Mouse (Mus musculus): ENCODE results near the gene Park7. TPM values are rescaled to one million over a fixed set of nuclear protein-coding genes. Genes with fewer than 3 reads are reported as not detected.

Gene Park7
- polyA plus RNA-seq, 1 experiment from 2014 or later: 380 TPM

DNA sequence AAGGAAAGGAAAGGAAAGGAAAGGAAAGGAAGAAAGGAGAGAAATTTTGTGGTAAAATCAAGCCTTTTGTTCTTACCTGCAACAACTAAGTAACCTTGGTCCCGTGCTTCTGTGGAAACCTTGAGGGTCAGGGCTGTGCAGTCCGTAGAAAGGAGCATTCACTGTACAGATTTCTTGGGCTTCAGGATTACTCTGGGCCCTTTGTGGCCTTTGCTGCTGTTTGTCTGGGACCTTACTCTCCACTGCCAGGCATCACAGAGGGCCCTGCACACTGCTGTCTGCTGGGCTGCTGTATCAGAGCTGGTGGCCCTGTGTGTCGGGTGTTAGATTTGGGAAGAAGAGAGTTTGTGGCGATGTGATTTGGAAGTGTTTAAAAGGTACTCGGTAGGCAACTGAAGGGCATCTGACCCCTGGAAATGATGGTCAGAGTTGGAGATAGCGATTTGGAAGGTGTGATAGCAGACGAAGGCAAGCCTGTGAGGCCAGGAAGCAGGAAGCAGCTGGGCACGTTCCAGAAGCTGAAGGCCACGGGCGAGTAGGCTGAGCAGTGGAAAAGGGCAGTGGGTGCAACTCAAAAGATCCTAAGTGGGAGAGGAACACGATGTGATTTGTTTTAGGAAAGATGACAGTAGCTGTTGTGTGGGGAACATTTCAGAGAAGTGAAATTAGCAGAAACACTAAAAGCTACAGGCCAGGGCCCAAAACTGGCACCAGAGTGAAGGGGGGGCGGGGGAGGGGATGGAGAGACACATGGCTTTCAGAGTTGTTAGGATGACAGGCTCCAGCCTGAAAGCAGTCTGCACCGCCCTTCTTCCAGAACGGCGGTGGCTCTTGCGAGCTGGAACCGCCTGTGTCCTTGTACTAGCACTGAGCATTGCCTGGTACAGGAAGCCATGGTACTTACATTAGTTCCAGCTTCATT is 44.7 kb downstream of the Park7 start:
- Histone ChIP-seq H3K9me3 (no peaks in the 10 kb centered on the region), H3K27ac (no peak overlapping the region), H3K9ac (0 out of 2 replicates have a peak overlapping the region, but pooled peaks have one; percentile 29), H3K36me3 (peaks cover 31% of the 10 kb centered on the region), H3K4me3 (no peak overlapping the region), H3K27me3 (no peaks in the 10 kb centered on the region), H3K4me1 (replicated peaks) (peaks cover 26% of the 10 kb centered on the region), H3K4me2 (no peak overlapping the region)
- no peak for ATAC-seq (ENCODE audit: low FRiP score)
- WGBS: 77% methylated on average over 17 of the region's 17 CpGs

DNA sequence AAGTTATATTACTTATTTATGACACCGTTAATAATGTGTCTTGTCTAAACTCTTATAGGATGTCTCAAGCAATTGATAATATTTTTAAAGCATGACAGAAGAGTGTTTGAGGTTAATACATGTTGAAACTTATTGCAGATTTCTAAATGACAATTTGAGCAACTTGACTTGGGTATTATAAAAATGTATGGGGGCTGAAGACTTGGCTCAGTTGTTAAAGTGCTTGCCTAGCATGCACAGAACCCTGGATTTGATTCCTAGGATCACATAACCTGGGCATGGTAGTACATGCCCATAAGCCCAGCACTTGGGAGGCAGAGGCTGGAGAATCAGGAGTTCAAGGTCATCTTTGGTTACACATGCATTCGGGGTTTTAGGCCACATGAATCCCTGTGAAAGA is 45.4 kb downstream of the Park7 start:
- peaks cover 28% of the 10 kb centered on the region for H3K4me1 ChIP-seq (replicated peaks)
- peaks cover 31% of the 10 kb centered on the region for H3K36me3 ChIP-seq
- 80% methylated on average over 2 of the region's 2 CpGs for WGBS

DNA sequence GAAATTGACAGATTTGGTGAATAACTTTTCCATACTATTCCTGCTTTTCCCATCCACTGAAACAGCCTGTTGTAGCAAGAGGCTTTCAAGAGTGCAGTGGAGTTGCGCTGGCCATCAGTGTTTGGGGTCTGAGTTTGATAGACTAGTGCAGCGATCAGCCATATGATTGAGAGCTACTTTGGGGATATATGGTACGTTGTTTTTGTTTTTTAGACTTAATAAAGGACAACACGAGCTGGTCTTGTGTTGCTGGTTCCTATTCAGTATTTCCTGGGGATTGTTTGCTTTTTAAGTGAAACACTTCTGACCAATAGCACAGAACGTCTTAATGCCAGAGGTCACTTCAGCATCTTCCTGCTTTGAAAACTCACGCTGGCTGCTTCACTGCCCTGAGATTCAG is 46.1 kb downstream of the Park7 start:
- ATAC-seq (ENCODE audit: low FRiP score): no peak

More for the DNA sequence above, 45.4 kb downstream of the Park7 start:
- no peak overlapping the region for H3K4me3 ChIP-seq
- H3K27ac ChIP-seq: no peak overlapping the region
- H3K27me3 ChIP-seq: no peaks in the 10 kb centered on the region
- H3K9me3 ChIP-seq: no peaks in the 10 kb centered on the region
- no peak overlapping the region for H3K4me2 ChIP-seq
- ATAC-seq (ENCODE audit: low FRiP score): no peak
- no peak overlapping the region for H3K9ac ChIP-seq

DNA sequence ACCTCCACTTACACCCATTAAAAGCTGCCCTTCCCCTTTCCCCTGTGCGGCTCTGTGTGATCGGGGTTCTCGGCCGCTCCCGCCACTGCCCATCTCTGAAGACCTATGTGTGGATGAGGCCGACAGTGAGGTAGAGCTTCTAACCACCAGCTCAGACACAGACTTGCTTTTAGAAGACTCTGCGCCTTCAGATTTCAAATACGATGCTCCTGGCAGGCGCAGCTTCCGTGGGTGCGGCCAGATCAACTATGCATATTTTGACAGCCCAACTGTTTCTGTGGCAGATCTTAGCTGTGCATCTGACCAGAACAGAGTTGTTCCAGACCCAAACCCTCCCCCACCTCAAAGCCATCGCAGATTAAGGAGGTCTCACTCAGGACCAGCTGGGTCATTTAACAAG is 47.7 kb downstream of the Park7 start:
- Histone ChIP-seq H3K9ac (no peak overlapping the region), H3K9me3 (no peaks in the 10 kb centered on the region), H3K27me3 (no peaks in the 10 kb centered on the region), H3K4me1 (replicated peaks) (peaks cover 17% of the 10 kb centered on the region), H3K4me2 (no peak overlapping the region), H3K27ac (no peak overlapping the region), H3K4me3 (no peak overlapping the region), H3K36me3 (peaks cover 31% of the 10 kb centered on the region)
- ATAC-seq (ENCODE audit: low FRiP score): no peak
- 96% methylated on average over 12 of the region's 12 CpGs for WGBS

More for the DNA sequence above, 46.1 kb downstream of the Park7 start:
- H3K9ac ChIP-seq: no peak overlapping the region
- no peaks in the 10 kb centered on the region for H3K27me3 ChIP-seq
- no peak overlapping the region for H3K27ac ChIP-seq
- H3K4me3 ChIP-seq: no peak overlapping the region
- WGBS: 80% methylated on average over 6 of the region's 6 CpGs
- peaks cover 31% of the 10 kb centered on the region for H3K36me3 ChIP-seq
- peaks cover 28% of the 10 kb centered on the region for H3K4me1 ChIP-seq (replicated peaks)
- no peaks in the 10 kb centered on the region for H3K9me3 ChIP-seq
- no peak overlapping the region for H3K4me2 ChIP-seq

DNA sequence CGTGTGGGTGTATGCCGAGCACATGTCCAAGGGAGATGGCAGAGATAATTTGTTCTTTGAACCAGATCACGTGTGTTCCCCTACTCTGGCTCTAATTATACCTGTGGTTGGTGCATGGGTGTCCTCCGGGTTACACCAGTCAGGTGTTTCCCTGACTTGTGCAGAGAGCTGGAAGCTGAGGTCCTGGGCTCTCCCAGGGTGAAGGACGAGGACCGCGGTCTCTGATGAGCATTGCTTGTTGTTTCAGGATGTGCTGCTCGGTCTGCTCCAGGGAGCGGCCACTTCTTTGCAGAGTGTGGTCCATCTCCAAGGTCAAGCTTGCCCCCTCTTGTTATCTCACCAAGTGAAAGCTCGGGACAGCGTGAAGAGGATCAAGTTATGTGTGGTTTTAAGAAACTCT is 48.2 kb downstream of the Park7 start:
- Histone ChIP-seq H3K4me3 (no peak overlapping the region), H3K27me3 (no peaks in the 10 kb centered on the region), H3K4me1 (replicated peaks) (peaks cover 16% of the 10 kb centered on the region), H3K4me2 (no peak overlapping the region), H3K36me3 (peaks cover 31% of the 10 kb centered on the region), H3K9ac (no peak overlapping the region), H3K9me3 (no peaks in the 10 kb centered on the region), H3K27ac (no peak overlapping the region)
- 92% methylated on average over 11 of the region's 11 CpGs for WGBS
- no peak for ATAC-seq (ENCODE audit: low FRiP score)

DNA sequence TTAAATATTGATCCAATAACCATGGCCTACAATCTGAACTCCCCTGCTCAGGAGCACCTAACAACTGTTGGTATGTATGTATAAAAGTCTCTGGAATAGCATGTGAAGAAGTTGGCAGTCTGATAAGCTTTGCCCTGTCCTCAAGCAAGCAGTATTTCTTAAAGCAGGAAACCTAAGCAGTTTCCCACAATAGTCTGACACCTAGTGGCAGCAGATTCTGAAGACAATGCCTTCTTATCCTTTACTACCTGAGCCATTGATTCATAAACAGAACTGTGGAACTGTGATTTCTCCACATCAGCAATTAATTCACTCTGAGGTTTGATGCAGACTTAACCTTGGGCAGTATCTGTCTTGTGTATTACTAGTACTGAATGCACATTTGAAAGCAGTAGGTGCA is 48.9 kb downstream of the Park7 start:
- Histone ChIP-seq H3K9ac (no peak overlapping the region), H3K27me3 (no peaks in the 10 kb centered on the region), H3K9me3 (no peaks in the 10 kb centered on the region), H3K4me2 (no peak overlapping the region), H3K4me1 (replicated peaks) (peaks cover 15% of the 10 kb centered on the region), H3K4me3 (no peak overlapping the region), H3K27ac (no peak overlapping the region), H3K36me3 (peaks cover 31% of the 10 kb centered on the region)
- ATAC-seq (ENCODE audit: low FRiP score): no peak

DNA sequence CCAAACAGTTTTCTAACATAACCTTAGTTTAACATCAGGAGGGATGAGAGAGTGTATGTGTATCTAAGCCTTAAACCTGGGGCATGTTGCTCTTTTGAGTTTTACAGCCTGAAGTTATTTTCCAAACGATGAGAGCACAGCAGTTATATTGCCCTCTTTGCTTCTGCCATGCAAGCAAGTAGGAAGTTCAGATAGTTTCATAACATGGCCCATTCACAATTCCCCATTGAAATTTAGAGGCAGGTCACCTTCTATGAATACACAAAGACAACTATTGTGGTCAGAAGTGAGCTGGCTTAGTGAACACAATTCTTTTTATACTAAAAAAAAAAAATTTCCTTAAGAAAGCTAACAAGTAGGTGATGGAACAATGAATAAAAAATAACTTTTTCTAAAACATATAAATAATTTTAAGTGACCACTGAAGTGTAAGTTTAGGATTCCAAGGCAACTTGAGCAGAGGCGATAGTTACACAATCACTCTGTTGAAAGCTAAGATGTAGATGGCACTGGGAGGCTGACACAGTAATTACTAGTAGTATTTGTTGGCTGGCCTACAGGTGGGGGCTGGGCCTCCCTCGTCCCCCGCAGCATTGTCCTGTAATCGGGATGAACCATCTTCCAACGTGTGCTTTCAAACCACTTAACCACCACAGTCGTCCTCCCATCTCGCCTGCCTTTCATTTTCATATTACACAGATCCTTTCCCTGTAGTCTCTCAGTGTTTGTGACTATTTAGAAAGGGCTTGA is 51.4 kb downstream of the Park7 start:
- H3K27me3 ChIP-seq: no peaks in the 10 kb centered on the region
- no peak overlapping the region for H3K4me3 ChIP-seq
- ATAC-seq (ENCODE audit: low FRiP score): no peak
- no peak overlapping the region for H3K9ac ChIP-seq
- H3K4me1 ChIP-seq (replicated peaks): peaks cover 15% of the 10 kb centered on the region
- no peak overlapping the region for H3K4me2 ChIP-seq
- H3K27ac ChIP-seq: no peak overlapping the region
- 54% methylated on average over 8 of the region's 8 CpGs for WGBS
- peaks cover 23% of the 10 kb centered on the region for H3K36me3 ChIP-seq
- H3K9me3 ChIP-seq: no peaks in the 10 kb centered on the region

DNA sequence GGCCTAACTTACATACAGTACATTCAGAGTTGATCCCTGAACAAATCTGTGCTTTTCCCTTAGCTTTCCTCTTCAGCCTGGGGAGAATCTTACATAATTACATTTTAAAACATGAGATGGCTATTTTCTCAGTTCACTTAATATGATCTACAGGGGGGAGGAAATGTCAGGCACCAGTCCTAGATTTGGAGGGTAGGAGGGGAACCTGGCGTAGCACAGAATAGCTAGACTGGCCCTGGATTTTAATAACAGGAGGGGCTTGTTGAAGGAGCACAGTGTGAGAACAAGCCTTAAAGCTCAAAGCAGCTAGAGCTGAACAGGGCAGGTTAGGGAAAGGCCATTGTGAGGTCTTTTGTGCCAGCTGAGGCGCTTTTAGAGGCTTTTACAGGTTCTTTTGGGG is 53.1 kb downstream of the Park7 start:
- no peak overlapping the region for H3K4me2 ChIP-seq
- no peaks in the 10 kb centered on the region for H3K9me3 ChIP-seq
- no peak overlapping the region for H3K9ac ChIP-seq
- no peaks in the 10 kb centered on the region for H3K27me3 ChIP-seq
- H3K4me3 ChIP-seq: no peak overlapping the region
- no peak for ATAC-seq (ENCODE audit: low FRiP score)
- 71% methylated on average over 2 of the region's 2 CpGs for WGBS
- no peak overlapping the region for H3K27ac ChIP-seq
- peaks cover 28% of the 10 kb centered on the region for H3K4me1 ChIP-seq (replicated peaks)
- peaks cover 7% of the 10 kb centered on the region for H3K36me3 ChIP-seq

DNA sequence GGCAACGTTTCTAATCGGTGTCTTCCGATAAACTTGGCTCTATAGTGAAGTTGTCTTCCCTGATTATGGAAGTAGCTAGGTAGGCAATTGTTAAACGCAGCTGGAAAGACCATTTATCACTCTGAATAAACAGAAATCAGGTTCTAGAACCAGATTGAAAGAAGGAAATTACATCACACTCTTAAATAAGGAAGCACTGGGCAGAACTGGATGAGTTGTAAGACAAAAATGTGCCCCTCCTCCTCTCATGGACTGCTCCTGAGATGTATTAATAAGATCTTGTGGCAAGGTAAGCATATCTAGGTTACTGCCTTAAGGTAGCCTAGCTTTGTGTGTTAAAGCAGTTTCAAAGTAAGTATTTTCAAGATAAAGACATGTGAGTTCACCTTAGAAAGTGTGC is 53.7 kb downstream of the Park7 start:
- ATAC-seq (ENCODE audit: low FRiP score): no peak
- Histone ChIP-seq H3K4me2 (no peak overlapping the region), H3K27ac (no peak overlapping the region), H3K27me3 (no peaks in the 10 kb centered on the region), H3K4me1 (replicated peaks) (peaks cover 30% of the 10 kb centered on the region), H3K36me3 (peaks cover under 1% of the 10 kb centered on the region; the same call in 1 of the 2 replicates), H3K4me3 (no peak overlapping the region), H3K9ac (no peak overlapping the region), H3K9me3 (no peaks in the 10 kb centered on the region)
- WGBS: 86% methylated on average over 4 of the region's 4 CpGs

DNA sequence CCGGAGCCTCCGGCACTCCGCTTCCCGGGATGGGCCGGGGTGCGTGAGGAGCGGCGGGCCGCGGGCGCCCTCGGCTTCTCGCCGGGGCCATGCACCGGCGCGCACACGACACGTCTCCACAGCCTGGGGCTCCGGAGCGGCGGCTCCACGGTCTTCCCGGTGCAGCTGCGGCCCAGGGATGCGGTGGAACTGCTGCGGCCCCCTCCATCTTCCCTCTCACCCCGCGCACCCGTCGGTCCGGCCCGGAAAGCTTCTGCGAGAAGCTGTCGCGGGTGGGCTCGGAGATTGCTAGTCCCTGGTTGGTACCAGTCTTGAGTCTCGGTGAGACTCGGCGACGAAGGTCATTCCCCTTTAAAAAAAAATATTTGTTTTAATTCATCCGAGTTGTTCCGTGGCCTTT is 58.9 kb downstream of the Park7 start:
- ATAC-seq (ENCODE audit: low FRiP score): peak; percentile 80
- Histone ChIP-seq H3K36me3 (no peaks in the 10 kb centered on the region), H3K4me2 (peak overlapping the region; percentile 59), H3K9me3 (no peaks in the 10 kb centered on the region), H3K4me3 (peak overlapping the region; percentile 78), H3K4me1 (replicated peaks) (peaks cover 25% of the 10 kb centered on the region), H3K9ac (peak overlapping the region; percentile 90), H3K27me3 (0 out of 2 replicates have a peak, but pooled peaks cover 3% of the 10 kb centered on the region), H3K27ac (peak overlapping the region; percentile 98)
- WGBS: 0% methylated on average over 30 of the region's 43 CpGs

DNA sequence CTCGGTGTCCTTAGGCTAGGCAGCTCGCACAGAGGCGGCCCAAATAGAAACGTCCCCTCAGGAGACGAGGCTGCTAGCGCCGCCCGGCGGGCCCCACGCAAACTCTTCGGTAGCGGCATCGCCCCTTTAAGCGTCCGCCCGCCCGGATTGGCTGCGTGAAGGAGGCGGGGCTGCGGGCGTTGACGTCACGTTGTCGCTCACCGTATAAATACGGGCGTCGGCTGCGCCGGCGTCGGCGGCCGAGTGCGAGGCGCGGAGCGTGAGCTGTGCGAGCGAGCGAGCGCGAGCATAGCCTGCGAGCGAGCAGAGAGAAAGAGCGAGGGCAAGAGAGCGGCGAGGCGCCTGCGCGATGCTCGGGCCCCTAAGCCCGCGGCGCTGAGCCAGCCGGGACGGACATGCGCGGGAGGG is 59.4 kb downstream of the Park7 start:
- under 1% methylated on average over 46 of the region's 59 CpGs for WGBS

DNA sequence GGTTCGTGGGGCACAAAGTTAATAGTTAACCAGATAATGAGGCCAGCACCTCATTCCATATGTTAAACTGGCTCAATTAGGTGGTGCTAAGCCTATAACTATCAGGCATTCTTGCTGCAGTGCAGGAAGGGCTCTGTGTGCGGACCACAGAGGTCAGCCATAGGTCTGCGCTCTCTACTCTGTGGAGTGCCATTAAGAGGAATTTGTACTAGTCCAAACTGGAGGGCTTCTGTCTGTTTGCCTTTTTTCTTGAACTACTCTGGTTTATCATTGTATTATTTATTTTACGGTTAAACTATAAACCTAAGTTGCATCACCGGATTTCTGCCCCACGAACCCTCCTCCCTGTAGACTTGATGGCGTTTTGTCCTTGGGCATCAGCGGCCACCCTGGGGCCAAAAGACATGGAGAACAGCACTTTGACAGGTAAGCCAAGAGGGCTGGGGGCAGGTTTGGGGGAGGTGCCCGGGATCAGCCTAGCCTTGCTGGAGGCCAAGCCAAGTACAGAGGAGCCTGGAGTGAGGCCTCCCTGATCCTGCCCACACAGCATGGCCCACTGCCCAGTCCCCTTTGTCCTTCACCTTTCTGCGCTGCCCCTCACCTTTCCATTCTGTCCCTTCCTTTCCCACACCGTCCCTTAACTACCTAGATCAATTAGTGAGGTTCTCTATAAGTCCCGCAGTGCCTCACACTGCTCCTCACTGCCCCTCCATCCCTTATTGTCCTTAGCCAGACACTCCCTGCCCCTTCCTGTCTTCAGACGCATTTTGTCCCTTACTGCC is 60.4 kb downstream of the Park7 start, which contains the start of gene Errfi1:
Gene Errfi1 (plus strand): TSS at position 240 of the 782 bp plus-strand sequence.
- H3K4me3 ChIP-seq: peak within 1 kb of the TSS; percentile 78
- peak; percentile 5; the same call in 1 of the 2 replicates for ATAC-seq (ENCODE audit: low FRiP score)
- H3K4me1 ChIP-seq (replicated peaks): peaks cover 25% of the 10 kb centered on the region
- no peaks in the 10 kb centered on the region for H3K36me3 ChIP-seq
- peak within 1 kb of the TSS; percentile 59 for H3K4me2 ChIP-seq
- H3K9ac ChIP-seq: peak within 1 kb of the TSS; percentile 90
- no peaks in the 10 kb centered on the region for H3K9me3 ChIP-seq
- H3K27me3 ChIP-seq: 0 out of 2 replicates have a peak, but pooled peaks cover 3% of the 10 kb centered on the region
- 50% methylated on average over 13 of the region's 13 CpGs for WGBS
- peak within 1 kb of the TSS; percentile 98 for H3K27ac ChIP-seq

More for the DNA sequence above, 59.4 kb downstream of the Park7 start:
- H3K27me3 ChIP-seq: 0 out of 2 replicates have a peak, but pooled peaks cover 3% of the 10 kb centered on the region
- peak overlapping the region; percentile 98 for H3K27ac ChIP-seq
- no peaks in the 10 kb centered on the region for H3K9me3 ChIP-seq
- peak overlapping the region; percentile 78 for H3K4me3 ChIP-seq
- peaks cover 25% of the 10 kb centered on the region for H3K4me1 ChIP-seq (replicated peaks)
- H3K4me2 ChIP-seq: peak overlapping the region; percentile 59
- H3K36me3 ChIP-seq: no peaks in the 10 kb centered on the region
- H3K9ac ChIP-seq: peak overlapping the region; percentile 90
- ATAC-seq (ENCODE audit: low FRiP score): peak; percentile 97
